Mouse (Mus musculus): ENCODE data around the gene Gm14137. TPM values are rescaled to one million over a fixed set of nuclear protein-coding genes. Genes with fewer than 3 reads are reported as not detected.

The Gm14137 gene
- polyA plus RNA-seq, 1 experiment from 2014 or later: 0.66 TPM

DNA sequence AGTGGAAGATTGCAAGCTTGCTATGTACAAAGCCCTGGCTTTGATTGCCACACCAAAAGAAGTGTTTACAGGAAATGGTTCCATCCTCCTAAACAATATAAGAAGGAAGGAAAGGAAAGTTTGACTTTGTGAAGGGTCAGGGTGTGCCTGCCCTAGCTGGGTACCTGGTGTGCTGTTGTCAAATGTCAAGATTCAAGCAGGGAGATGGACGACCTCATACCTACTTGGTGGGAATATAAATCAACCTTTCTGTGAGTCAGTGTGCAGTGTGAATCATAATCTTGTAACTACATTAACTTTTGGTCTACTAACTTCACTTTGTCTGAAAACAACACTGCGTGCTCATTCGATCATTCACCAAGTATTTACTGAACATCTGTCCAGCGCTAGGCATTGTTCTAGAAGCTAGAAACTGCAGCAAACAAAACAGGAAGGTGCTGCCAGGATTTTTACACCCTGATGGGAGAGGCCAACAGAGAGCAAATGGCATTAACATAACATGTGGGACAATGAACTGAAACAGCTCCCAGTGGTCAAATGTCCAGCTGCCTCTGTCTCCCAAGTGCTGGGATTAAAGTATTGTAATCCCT, 29.7 kb downstream of the Gm14137 start:
- no peak for DNase-seq (ENCODE audit: low spot score)
- ATAC-seq (ENCODE audit: low FRiP score): no peak
- no peaks in the 10 kb centered on the region for H3K27me3 ChIP-seq (ENCODE audit: control insufficient read depth, insufficient read depth, low read length)
- H3K36me3 ChIP-seq (replicated peaks; ENCODE audit: control insufficient read depth, insufficient read depth): no peaks in the 10 kb centered on the region
- peaks cover 3% of the 10 kb centered on the region; the same call in 1 of the 2 replicates for H3K4me1 ChIP-seq (replicated peaks; ENCODE audit: control insufficient read depth, insufficient read depth, low read length)
- no peak overlapping the region for H3K4me3 ChIP-seq (replicated peaks; ENCODE audit: low read length)
- no peak overlapping the region for H3K4me2 ChIP-seq (replicated peaks)
- no peak overlapping the region for H3K27ac ChIP-seq
- 72% methylated on average over 4 of the region's 4 CpGs for WGBS
- no peak overlapping the region for H3K9ac ChIP-seq
- H3K9me3 ChIP-seq (ENCODE audit: control insufficient read depth, low read length): no peaks in the 10 kb centered on the region

DNA sequence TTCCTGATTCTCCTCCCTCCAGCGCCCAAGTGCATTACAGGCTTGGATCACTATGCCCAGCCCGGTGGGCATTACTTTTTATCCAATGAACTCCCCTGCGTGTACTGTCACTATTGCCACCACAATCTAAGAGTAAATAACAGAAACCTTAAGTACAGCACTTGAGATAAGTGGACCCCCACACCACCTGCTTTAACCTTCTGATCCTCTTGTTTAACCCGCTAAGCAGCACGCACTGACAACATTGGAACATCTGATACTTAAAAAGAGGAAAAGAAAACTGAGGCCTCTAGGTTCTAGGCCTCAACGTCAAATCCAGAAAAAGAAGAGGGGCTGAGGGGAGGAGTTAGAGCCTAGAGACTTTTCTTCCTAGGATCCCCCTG, 33.6 kb downstream of the Gm14137 start:
- Histone ChIP-seq H3K9me3 (ENCODE audit: control insufficient read depth, low read length) (no peaks in the 10 kb centered on the region), H3K9ac (peak overlapping the region; percentile 74)
- 21% methylated on average over 6 of the region's 6 CpGs for WGBS

DNA sequence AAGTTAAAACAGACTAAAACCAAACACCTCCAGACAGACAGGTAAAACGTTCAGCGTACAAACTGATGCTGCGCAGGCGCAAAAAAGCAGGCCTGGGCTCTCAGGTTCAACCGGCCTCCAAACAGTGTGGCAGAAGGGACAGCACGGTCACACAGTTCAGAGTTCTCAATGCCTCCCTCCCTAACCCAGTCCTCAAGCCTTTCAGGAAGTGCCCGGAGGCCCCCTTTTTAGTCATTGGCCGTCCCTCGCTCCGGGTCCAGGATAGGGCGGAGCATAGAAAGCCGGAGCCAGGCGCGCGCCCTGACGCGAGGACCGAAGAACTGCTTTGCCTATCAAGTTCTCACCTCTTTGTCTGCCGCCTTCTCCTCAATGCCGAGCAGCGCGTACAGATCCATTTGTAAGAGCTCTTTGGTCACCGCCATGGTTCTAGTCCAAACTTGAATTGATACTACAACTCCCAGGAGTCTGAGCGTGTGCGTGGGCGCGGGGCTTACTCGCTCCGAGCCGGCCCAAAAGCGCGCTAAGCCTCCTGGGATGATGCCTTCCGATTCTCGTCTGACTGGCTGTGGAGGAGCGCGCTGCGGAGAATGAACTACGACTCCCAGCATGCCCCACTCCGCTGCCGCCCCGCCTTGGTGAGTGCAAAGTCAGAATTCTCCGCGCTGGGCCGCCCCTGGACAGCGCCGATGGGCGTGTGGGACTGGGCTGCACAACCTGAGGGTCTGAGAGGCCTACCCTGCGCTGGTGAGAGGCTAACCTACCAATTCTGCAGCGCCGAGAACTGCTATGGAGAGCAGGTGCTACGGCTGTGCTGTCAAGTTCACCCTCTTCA, 34.3 kb downstream of the Gm14137 start, which contains the start of the genes Zfyve19 and Dnajc17:
TSS of gene Zfyve19 (plus strand) at position 274 of the 832 bp plus-strand sequence.
TSS of gene Dnajc17 (minus strand) at position 452 of the 832 bp plus-strand sequence.
- Histone ChIP-seq H3K27ac (peak within 1 kb of the TSS; percentile 74), H3K9me3 (ENCODE audit: control insufficient read depth, low read length) (no peaks in the 10 kb centered on the region), H3K4me3 (replicated peaks; ENCODE audit: low read length) (peak within 1 kb of the TSS; percentile 59), H3K36me3 (replicated peaks; ENCODE audit: control insufficient read depth, insufficient read depth) (peaks cover 27% of the 10 kb centered on the region), H3K4me2 (replicated peaks) (peak within 1 kb of the TSS; percentile 71), H3K27me3 (ENCODE audit: control insufficient read depth, insufficient read depth, low read length) (no peaks in the 10 kb centered on the region), H3K9ac (peak within 1 kb of the TSS; percentile 74), H3K4me1 (replicated peaks; ENCODE audit: control insufficient read depth, insufficient read depth, low read length) (peaks cover 11% of the 10 kb centered on the region; the same call in 1 of the 2 replicates)
- ATAC-seq (ENCODE audit: low FRiP score) (peak; percentile 97), DNase-seq (ENCODE audit: low spot score) (peak; percentile 95)
- under 1% methylated on average over 51 of the region's 51 CpGs for WGBS

More for the DNA sequence above, 33.6 kb downstream of the Gm14137 start:
- no peak for DNase-seq (ENCODE audit: low spot score)
- H3K4me3 ChIP-seq (replicated peaks; ENCODE audit: low read length): peak overlapping the region; percentile 59
- H3K4me1 ChIP-seq (replicated peaks; ENCODE audit: control insufficient read depth, insufficient read depth, low read length): peaks cover 11% of the 10 kb centered on the region; the same call in 1 of the 2 replicates
- H3K27ac ChIP-seq: peak overlapping the region; percentile 74
- H3K27me3 ChIP-seq (ENCODE audit: control insufficient read depth, insufficient read depth, low read length): no peaks in the 10 kb centered on the region
- H3K36me3 ChIP-seq (replicated peaks; ENCODE audit: control insufficient read depth, insufficient read depth): peaks cover 21% of the 10 kb centered on the region
- ATAC-seq (ENCODE audit: low FRiP score): no peak
- H3K4me2 ChIP-seq (replicated peaks): peak overlapping the region; percentile 71

DNA sequence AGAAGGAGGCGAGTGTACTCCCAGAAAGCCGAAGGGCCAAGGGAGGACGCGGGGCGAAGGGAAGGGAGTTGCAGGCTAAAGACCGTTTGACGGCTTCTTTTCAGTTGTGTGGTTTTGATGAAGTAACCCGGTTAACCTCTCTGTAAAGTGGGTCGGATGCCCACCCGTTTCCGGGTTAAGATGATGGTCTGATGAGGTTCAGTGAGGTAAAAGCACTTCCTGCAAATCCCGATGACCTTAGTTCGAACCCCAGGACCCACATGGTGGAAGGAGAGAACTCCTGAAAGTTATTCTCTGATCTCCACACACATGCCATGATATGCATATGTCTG, 34.8 kb downstream of the Gm14137 start:
- ATAC-seq (ENCODE audit: low FRiP score) (peak; percentile 2; the same call in 1 of the 2 replicates), DNase-seq (ENCODE audit: low spot score) (peak; percentile 33)
- peaks cover 11% of the 10 kb centered on the region; the same call in 1 of the 2 replicates for H3K4me1 ChIP-seq (replicated peaks; ENCODE audit: control insufficient read depth, insufficient read depth, low read length)
- peak overlapping the region; percentile 65; the same call in 1 of the 2 replicates for H3K27ac ChIP-seq
- H3K9me3 ChIP-seq (ENCODE audit: control insufficient read depth, low read length): no peaks in the 10 kb centered on the region
- no peaks in the 10 kb centered on the region for H3K27me3 ChIP-seq (ENCODE audit: control insufficient read depth, insufficient read depth, low read length)
- peaks cover 31% of the 10 kb centered on the region for H3K36me3 ChIP-seq (replicated peaks; ENCODE audit: control insufficient read depth, insufficient read depth)
- peak overlapping the region; percentile 74 for H3K9ac ChIP-seq
- peak overlapping the region; percentile 59 for H3K4me3 ChIP-seq (replicated peaks; ENCODE audit: low read length)
- peak overlapping the region; percentile 69 for H3K4me2 ChIP-seq (replicated peaks)
- 1% methylated on average over 13 of the region's 13 CpGs for WGBS

Other genes with a start within 250 kb of the Gm14137 start
- 7.7 and 8.7 TPM in 2 replicates for gene Chst14, start 248.0 kb upstream of the Gm14137 start, polyA plus RNA-seq (2014; fragmentation: Nextera tagmentation; extraction: Ambion mirVana)
- gene Ccdc32, start 145.1 kb upstream of the Gm14137 start, polyA plus RNA-seq (2014; fragmentation: Nextera tagmentation; extraction: Ambion mirVana): 36.0 and 36.5 TPM in 2 replicates
- 3.6 and 3.9 TPM in 2 replicates for gene Rpusd2, start 139.7 kb upstream of the Gm14137 start, polyA plus RNA-seq (2014; fragmentation: Nextera tagmentation; extraction: Ambion mirVana)
- 6.6 and 8.3 TPM in 2 replicates for gene Knl1, start 127.4 kb upstream of the Gm14137 start, polyA plus RNA-seq (2014; fragmentation: Nextera tagmentation; extraction: Ambion mirVana)
- gene Rad51, start 61.7 kb upstream of the Gm14137 start, polyA plus RNA-seq (2014; fragmentation: Nextera tagmentation; extraction: Ambion mirVana): 8.3 and 11.6 TPM in 2 replicates
- 39.1 and 42.5 TPM in 2 replicates for gene Rmdn3, start 17.5 kb upstream of the Gm14137 start, polyA plus RNA-seq (2014; fragmentation: Nextera tagmentation; extraction: Ambion mirVana)
- gene Gchfr, start 6.7 kb upstream of the Gm14137 start, polyA plus RNA-seq (2014; fragmentation: Nextera tagmentation; extraction: Ambion mirVana): 14.3 and 15.1 TPM in 2 replicates
- 51.7 and 61.7 TPM in 2 replicates for gene Zfyve19, start 34.1 kb downstream of the Gm14137 start, polyA plus RNA-seq (2014; fragmentation: Nextera tagmentation; extraction: Ambion mirVana)
- gene Dnajc17, start 34.3 kb downstream of the Gm14137 start, polyA plus RNA-seq (2014; fragmentation: Nextera tagmentation; extraction: Ambion mirVana): 20.1 and 21.5 TPM in 2 replicates
- not detected in 2 replicates for gene Ppp1r14d, start 55.4 kb downstream of the Gm14137 start, polyA plus RNA-seq (2014; fragmentation: Nextera tagmentation; extraction: Ambion mirVana)
- 0.78 and 0.90 TPM in 2 replicates for gene Spint1, start 62.9 kb downstream of the Gm14137 start, polyA plus RNA-seq (2014; fragmentation: Nextera tagmentation; extraction: Ambion mirVana)
- 20.9 and 26.9 TPM in 2 replicates for gene Rhov, start 96.8 kb downstream of the Gm14137 start, polyA plus RNA-seq (2014; fragmentation: Nextera tagmentation; extraction: Ambion mirVana)
- gene Vps18, start 114.2 kb downstream of the Gm14137 start, polyA plus RNA-seq (2014; fragmentation: Nextera tagmentation; extraction: Ambion mirVana): 19.3 and 19.7 TPM in 2 replicates
- gene Dll4, start 151.3 kb downstream of the Gm14137 start, polyA plus RNA-seq (2014; fragmentation: Nextera tagmentation; extraction: Ambion mirVana): 3.9 and 4.8 TPM in 2 replicates
- gene Chac1, start 176.7 kb downstream of the Gm14137 start, polyA plus RNA-seq (2014; fragmentation: Nextera tagmentation; extraction: Ambion mirVana): 8.8 and 10.3 TPM in 2 replicates

Measured in hindbrain, embryonic 14.5 days (tissue).